Mouse (Mus musculus) left cerebral cortex, postnatal 14 days (tissue): Measurements from ENCODE around the gene Eprs. TPM values are rescaled to one million over a fixed set of nuclear protein-coding genes. Genes with fewer than 3 reads are reported as not detected.

Experiments used
- DNase-seq, 2 experiments: peaks; one replicate each; pipeline ENCODE4 v3.0.0; 2021 to 2022; ENCODE audit warnings: low spot score in 2 of 2, mixed read lengths in 1 of 2
- intact Hi-C: fragments of 180-260 bp; cut with DNase I; formaldehyde crosslinking; loops from one replicate; pipeline ENCODE4 v1.15.1; 2025
- total RNA-seq, 2 experiments: library from RNA; stranded (reverse); gene quantifications; 2 replicates each; pipeline ENCODE4 v1.2.3; 2021

The Eprs gene
- total RNA-seq, 2 experiments from 2014 or later, result 77.4 to 81.2 TPM

- intact Hi-C loops, result no loop called here
- DNase-seq, result no peak
These were observed 9.5 kb upstream of the Eprs start for GRCm38 (mm10) chr1:185353351-185353750.

GRCm38 (mm10) chr1:185354731-185355130, 8.1 kb upstream of the Eprs start:
- intact Hi-C loops, result no loop called here

GRCm38 (mm10) chr1:185356246-185356645, 6.6 kb upstream of the Eprs start:
- intact Hi-C loops, result no loop called here
- DNase-seq, result no peak

More at GRCm38 (mm10) chr1:185354731-185355130, 8.1 kb upstream of the Eprs start:
- no peak for DNase-seq

- intact Hi-C loops, result no loop called here
- no peak for DNase-seq
These were observed 4.6 kb upstream of the Eprs start for GRCm38 (mm10) chr1:185358211-185358610.

- intact Hi-C loops, result no loop called here
- DNase-seq, result peak; percentile 48 to 68
These were observed 810 bp downstream of the Eprs start for GRCm38 (mm10) chr1:185363526-185364182.

- no peak for DNase-seq
- intact Hi-C loops, result no loop called here
These were observed 1.3 kb downstream of the Eprs start for GRCm38 (mm10) chr1:185364183-185364540.

GRCm38 (mm10) chr1:185367383-185367782, 4.5 kb downstream of the Eprs start:
- DNase-seq, result no peak
- intact Hi-C loops, result no loop called here

GRCm38 (mm10) chr1:185369979-185370378, 7.1 kb downstream of the Eprs start:
- intact Hi-C loops, result no loop called here

GRCm38 (mm10) chr1:185376390-185376789, 13.5 kb downstream of the Eprs start:
- DNase-seq, result peak; percentile 40 to 70
- intact Hi-C loops, result no loop called here

More at GRCm38 (mm10) chr1:185369979-185370378, 7.1 kb downstream of the Eprs start:
- no peak for DNase-seq

GRCm38 (mm10) chr1:185377429-185377828, 14.6 kb downstream of the Eprs start:
- no peak for DNase-seq
- intact Hi-C loops, result no loop called here

GRCm38 (mm10) chr1:185401615-185402014, 38.8 kb downstream of the Eprs start:
- intact Hi-C loops, result no loop called here
- no peak for DNase-seq

- intact Hi-C loops, result no loop called here
- DNase-seq, result peak; percentile 29 to 64
These were observed 41.2 kb downstream of the Eprs start for GRCm38 (mm10) chr1:185404021-185404420.

- DNase-seq, result no peak
- intact Hi-C loops, result no loop called here
These were observed 43.1 kb downstream of the Eprs start for GRCm38 (mm10) chr1:185405921-185406320.

- intact Hi-C loops, result no loop called here
- no peak for DNase-seq
These were observed 47.0 kb downstream of the Eprs start for GRCm38 (mm10) chr1:185409831-185410230.

GRCm38 (mm10) chr1:185418011-185418410, 55.2 kb downstream of the Eprs start:
- intact Hi-C loops, result no loop called here
- DNase-seq, result no peak

- DNase-seq, result no peak
- intact Hi-C loops, result loop anchor here (5.0 kb wide), 2 partner anchors 33 to 82 kb away; no protein-coding TSS in a partner anchor
These were observed 57.0 kb downstream of the Eprs start for GRCm38 (mm10) chr1:185419805-185420204.

GRCm38 (mm10) chr1:185420776-185421175, 57.9 kb downstream of the Eprs start:
- DNase-seq, result no peak
- intact Hi-C loops, result loop anchor here (5.0 kb wide), 2 partner anchors 33 to 82 kb away; no protein-coding TSS in a partner anchor

GRCm38 (mm10) chr1:185426583-185426982, 63.7 kb downstream of the Eprs start:
- intact Hi-C loops, result no loop called here
- DNase-seq, result no peak

GRCm38 (mm10) chr1:185430488-185430887, 67.6 kb downstream of the Eprs start:
- intact Hi-C loops, result no loop called here
- DNase-seq, result no peak

- intact Hi-C loops, result no loop called here
- no peak for DNase-seq
These were observed 68.6 kb downstream of the Eprs start for GRCm38 (mm10) chr1:185431245-185431997.

GRCm38 (mm10) chr1:185431998-185432317, 69.1 kb downstream of the Eprs start:
- DNase-seq, result no peak
- intact Hi-C loops, result no loop called here
